Mouse (Mus musculus) heart, postnatal 0 days (tissue): Measurements from ENCODE around the gene Stim1.

Source experiments
- CTCF ChIP-seq: IDR thresholded peaks from 2 replicates; pipeline ENCODE4 v1.5.1; 2016; ENCODE audit warnings: antibody characterized with exemption, control low read depth, low read depth
- EP300 ChIP-seq: IDR thresholded peaks from 2 replicates; pipeline ENCODE4 v1.6.1; 2016; ENCODE audit warnings: antibody characterized with exemption, low read depth

GRCm38 (mm10) chr7:102246956-102247797 lies 20.4 kb upstream of the Stim1 start:
- no peak for TF ChIP-seq CTCF
- TF ChIP-seq EP300: no peak
